Mouse (Mus musculus) adrenal gland, postnatal 25 days (tissue): ENCODE measurements at regions not wholly inside any gene's neighbourhood (a gene's known extent, or its start where the extent isn't known, plus 50 kb on each side); places are given as distances from the start of the nearest gene placed in this dataset.

ENCODE experiments used
- DNase-seq: peaks from one replicate; pipeline ENCODE4 v3.0.0; 2021; ENCODE audit warnings: mixed read lengths

DNA sequence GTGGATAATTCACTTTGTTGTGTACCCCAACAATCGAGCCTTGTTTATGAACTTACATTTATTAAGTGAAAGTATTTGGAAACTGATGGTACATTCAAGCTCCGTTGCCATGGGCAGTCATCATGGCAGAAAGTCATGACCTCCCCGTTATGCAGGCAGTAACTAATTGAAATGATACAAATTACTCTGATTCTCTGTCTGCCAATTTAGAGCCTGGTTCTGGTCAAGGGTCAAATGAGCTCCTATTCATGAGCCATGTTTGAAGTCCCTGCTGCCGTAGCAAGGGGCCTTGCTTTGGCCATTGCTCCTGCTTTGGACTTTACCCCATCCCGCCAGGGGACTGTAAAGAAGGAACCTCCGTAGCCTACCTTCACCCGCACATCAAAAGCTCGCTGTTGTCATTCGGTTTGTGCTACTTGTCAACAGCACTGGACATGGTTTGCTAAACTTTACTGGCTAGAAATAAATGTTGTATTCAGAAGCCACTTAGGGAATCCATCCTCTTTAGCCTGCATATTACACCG lies 152.8 kb upstream of the Foxd3 start:
- DNase-seq = no peak

- DNase-seq = no peak
These were observed 144.1 kb upstream of the Foxd3 start for GRCm38 (mm10) chr4:99511993-99512392.

- DNase-seq = no peak
These were observed 139.2 kb upstream of the Foxd3 start for GRCm38 (mm10) chr4:99516883-99517282.

- no peak for DNase-seq
These were observed 128.7 kb upstream of the Foxd3 start for GRCm38 (mm10) chr4:99527441-99527840.

DNA sequence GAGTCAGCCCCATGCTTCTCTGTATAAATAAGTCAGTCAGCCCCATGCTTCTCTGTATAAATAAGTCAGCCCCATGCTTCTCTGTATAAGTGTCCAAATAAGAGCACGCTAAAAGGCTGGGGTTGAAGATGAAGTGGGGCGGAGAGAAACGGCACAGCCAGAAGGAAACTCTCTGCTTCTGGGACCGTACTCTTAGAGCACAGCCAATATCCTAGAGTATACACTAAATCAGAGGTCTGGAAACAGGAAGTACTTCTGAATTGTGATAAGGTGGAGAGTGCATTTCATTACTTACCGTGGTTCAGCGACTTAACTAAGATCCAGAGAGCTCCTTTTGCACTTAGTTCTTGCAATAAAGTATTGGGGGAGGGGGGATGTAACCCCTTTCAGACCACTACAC lies 112.1 kb upstream of the Foxd3 start:
- DNase-seq = no peak

DNA sequence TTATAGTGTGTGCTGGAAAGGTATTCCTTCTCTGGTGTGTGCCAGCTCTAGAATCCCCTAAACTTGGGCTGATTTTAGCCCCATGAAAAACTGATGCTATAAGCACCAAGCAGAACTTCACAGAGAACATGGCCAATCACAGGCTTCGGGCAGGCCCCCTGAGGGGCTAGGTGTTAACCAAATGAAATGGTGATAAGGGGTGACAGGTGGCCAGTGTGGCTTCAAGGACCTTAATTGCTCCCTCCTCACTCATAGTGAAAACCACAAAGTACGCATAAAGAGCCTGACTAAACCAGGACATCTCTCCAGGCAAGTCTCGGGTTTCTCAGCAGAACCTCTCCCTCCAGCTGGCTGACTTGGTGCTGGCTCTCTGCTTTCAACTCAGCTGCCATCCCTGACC lies 110.4 kb upstream of the Foxd3 start:
- DNase-seq = no peak

- no peak for DNase-seq
These were observed 98.1 kb upstream of the Foxd3 start for GRCm38 (mm10) chr4:99557963-99558362.

GRCm38 (mm10) chr4:99560604-99561003 lies 95.5 kb upstream of the Foxd3 start:
- DNase-seq = no peak

DNA sequence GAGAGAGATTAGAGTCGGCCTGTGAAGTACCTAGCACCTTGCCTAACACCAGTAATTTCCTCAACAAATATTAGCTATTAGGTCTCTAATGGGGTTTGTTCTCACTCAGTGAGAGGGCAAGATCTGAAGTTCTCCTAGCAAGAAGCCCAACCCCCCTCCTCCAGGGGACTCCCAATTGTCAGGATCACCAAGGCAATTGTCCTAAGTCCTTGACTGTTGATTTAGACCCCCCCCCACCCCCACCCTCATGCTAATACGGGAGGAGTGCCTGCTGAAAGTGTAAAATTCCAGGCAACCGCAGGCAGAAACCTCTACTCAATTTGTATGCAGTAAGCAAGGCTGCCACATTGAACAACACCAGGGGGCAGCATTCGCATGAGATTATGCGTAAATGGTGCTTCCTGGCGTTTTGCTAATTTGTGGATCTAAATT lies 94.6 kb upstream of the Foxd3 start:
- DNase-seq = no peak

- DNase-seq = no peak
These were observed 90.7 kb upstream of the Foxd3 start for GRCm38 (mm10) chr4:99565401-99565800.

- peak; percentile 41 for DNase-seq
These were observed 83.1 kb upstream of the Foxd3 start for GRCm38 (mm10) chr4:99572841-99573642.

DNA sequence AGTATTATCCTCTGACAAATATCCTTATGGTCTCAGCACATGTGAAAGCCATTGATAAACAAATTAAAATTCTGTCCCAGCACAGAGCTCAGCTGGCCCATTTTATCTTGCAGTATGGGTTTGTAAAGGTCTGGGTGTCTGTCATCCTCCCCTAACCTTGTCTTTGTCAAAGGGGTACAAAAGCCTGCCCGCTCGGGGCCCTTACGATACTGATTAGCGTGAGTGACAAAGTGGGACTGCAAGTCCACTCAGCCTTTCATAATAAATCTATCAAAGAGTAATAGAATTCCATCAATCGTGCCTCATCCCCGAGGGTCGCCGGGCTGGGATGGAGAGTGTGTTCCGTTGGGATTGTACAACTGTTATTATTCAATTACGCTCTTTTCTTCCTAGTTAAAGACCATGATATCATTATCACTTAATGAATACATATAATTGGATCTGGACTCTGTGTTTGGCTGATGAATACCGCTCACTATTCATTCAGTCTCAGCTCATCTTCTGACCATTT lies 82.0 kb upstream of the Foxd3 start:
- DNase-seq = no peak

GRCm38 (mm10) chr4:99574984-99575383 lies 81.1 kb upstream of the Foxd3 start:
- no peak for DNase-seq

- DNase-seq = no peak
These were observed 58.3 kb upstream of the Foxd3 start for GRCm38 (mm10) chr4:99597781-99598180.

- DNase-seq = no peak
These were observed 55.4 kb upstream of the Foxd3 start for GRCm38 (mm10) chr4:99600741-99601140.

- DNase-seq = no peak
These were observed 54.6 kb upstream of the Foxd3 start for GRCm38 (mm10) chr4:99601463-99601862.
